8 mouse cellular contexts compared by ENCODE assay signal in the genomic region with DNA sequence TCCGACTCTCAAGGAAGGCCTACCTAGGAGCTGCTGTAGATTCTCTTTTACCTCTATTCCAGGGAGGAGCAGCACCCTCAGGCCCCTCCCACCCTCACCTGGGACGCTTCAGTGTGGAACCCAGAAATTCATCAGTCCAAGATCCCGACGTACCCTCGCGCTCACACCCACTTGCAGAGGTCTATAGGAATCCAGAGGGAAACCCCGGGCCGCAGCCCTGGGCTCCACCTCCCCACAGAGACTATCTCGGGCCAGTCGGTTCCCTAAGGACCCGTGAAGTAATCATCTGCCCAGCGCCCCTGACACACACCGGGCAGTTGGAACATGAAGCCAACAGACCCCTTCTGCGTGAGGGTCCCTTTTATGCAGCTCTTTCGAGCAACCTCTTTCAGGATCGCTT. TPM values are rescaled to one million over a fixed set of nuclear protein-coding genes. Genes with fewer than 3 reads are reported as not detected.
DNase-seq lines count a peak whose midpoint lies in the region; ATAC-seq and TF ChIP-seq lines count a peak whose summit lies in the region.

No protein-coding gene starts in this region.

- H3K27ac ChIP-seq in spleen, adult 2 months (ENCODE audit: insufficient read depth, low read length): peak overlapping the region; percentile 72
- H3K27ac ChIP-seq in midbrain, embryonic 11.5 days (ENCODE audit: low read depth, low read length): peak overlapping the region; percentile 77

- no peak for TF ChIP-seq POLR2A in spleen, adult 2 months (IDR thresholded peaks at IDR 0.05; ENCODE audit: low read depth, low read length)

- ATAC-seq in midbrain, embryonic 11.5 days (ENCODE audit: low FRiP score): peak; percentile 28
- ATAC-seq in megakaryocyte progenitor cell, adult 5-6 weeks (replicated peaks; ENCODE audit: poor library complexity): no peak

- H3K4me3 ChIP-seq in spleen, adult 2 months (ENCODE audit: extremely low read depth, insufficient read depth, insufficient read length): peak overlapping the region; percentile 86
- peak overlapping the region; percentile 72 for H3K4me3 ChIP-seq in midbrain, embryonic 11.5 days (ENCODE audit: low read depth, low read length)

- H3K9ac ChIP-seq in midbrain, embryonic 11.5 days (ENCODE audit: low read length): peak overlapping the region; percentile 93

- peaks cover 4% of the 10 kb centered on the region for H3K36me3 ChIP-seq in spleen, adult 2 months (ENCODE audit: control insufficient read depth, insufficient read depth, low read length)
- peaks cover 5% of the 10 kb centered on the region; the same call in 1 of the 2 replicates for H3K36me3 ChIP-seq in midbrain, embryonic 11.5 days (ENCODE audit: control insufficient read depth, insufficient read depth, low read length)

- peak overlapping the region; percentile 75 for H3K4me2 ChIP-seq in midbrain, embryonic 11.5 days

- no peaks in the 10 kb centered on the region for H3K9me3 ChIP-seq in midbrain, embryonic 11.5 days (ENCODE audit: control insufficient read depth, low read length)

- H3K27me3 ChIP-seq in spleen, adult 2 months (ENCODE audit: control insufficient read depth, insufficient read depth, low read length): no peaks in the 10 kb centered on the region
- no peaks in the 10 kb centered on the region for H3K27me3 ChIP-seq in midbrain, embryonic 11.5 days (ENCODE audit: control insufficient read depth, insufficient read depth, low read length)

- peak; percentile 19 for DNase-seq in adrenal gland, postnatal 25 days
- DNase-seq in adrenal gland, adult 18-20 months (ENCODE audit: low spot score in 2 of 2): no peak
- DNase-seq in spleen, adult 2 months (ENCODE audit: low read depth in 1 of 2, low spot score in 2 of 2): no peak
- no peak for DNase-seq in spleen, postnatal 14 days (ENCODE audit: low spot score in 2 of 2)
- peak; percentile 24 to 38 for DNase-seq in heart, postnatal 10 days
- DNase-seq in midbrain, embryonic 11.5 days (ENCODE audit: low spot score, missing footprints): no peak
- DNase-seq in right cerebral cortex, postnatal 36 days (ENCODE audit: low spot score in 2 of 2): no peak

- H3K4me1 ChIP-seq in spleen, adult 2 months (ENCODE audit: control insufficient read depth, insufficient read depth, insufficient read length): peaks cover 10% of the 10 kb centered on the region; the same call in 1 of the 2 replicates
- peaks cover 10% of the 10 kb centered on the region for H3K4me1 ChIP-seq in midbrain, embryonic 11.5 days (ENCODE audit: control insufficient read depth, insufficient read depth, low read length)

- intact Hi-C loops in heart, postnatal 10 days (cut with DNase I): no loop called here

- WGBS in spleen, adult 2 months: 6% methylated on average over 16 of the region's 16 CpGs
- 4% methylated on average over 16 of the region's 16 CpGs for WGBS in midbrain, embryonic 11.5 days

- TF ChIP-seq CTCF in spleen, adult 2 months (IDR thresholded peaks at IDR 0.05; ENCODE audit: extremely low read depth, insufficient read depth, insufficient read length, insufficient replicate concordance): no peak

RNA-seq across cellular contexts. Expression of a gene that starts 0.6 kb away (rescaled TPM):
- 35.6 and 58.9 TPM in 2 replicates for total RNA-seq in adrenal gland, postnatal 25 days (2021)
- total RNA-seq in adrenal gland, adult 18-20 months (2021): 10 to 100 TPM; 25.5 to 35.3 TPM
- polyA plus RNA-seq in spleen, adult 2 months (2012; rRNA removed): 56.7 and 72.5 TPM in 2 replicates
- 10 to 100 TPM; 12.2 to 15.0 TPM for total RNA-seq in heart, postnatal 10 days (2021)
- polyA plus RNA-seq in midbrain, embryonic 11.5 days (2014; fragmentation: Nextera tagmentation; extraction: Ambion mirVana): 34.0 and 36.1 TPM in 2 replicates
- total RNA-seq in megakaryocyte progenitor cell, adult 5-6 weeks (2015): 21.9 and 25.9 TPM in 2 replicates
- 13.5 and 16.3 TPM in 2 replicates for total RNA-seq in megakaryocyte progenitor cell, adult 5-6 weeks (2017)

RNA-seq across cellular contexts. Expression of a gene that starts 16.0 kb away (rescaled TPM):
- 0.57 and 1.3 TPM in 2 replicates for total RNA-seq in adrenal gland, postnatal 25 days (2021)
- total RNA-seq in adrenal gland, adult 18-20 months (2021): 1 to 10 TPM; 1.7 to 2.4 TPM
- polyA plus RNA-seq in spleen, adult 2 months (2012; rRNA removed): 0.08 and 0.11 TPM in 2 replicates
- total RNA-seq in heart, postnatal 10 days (2021): 1 to 10 TPM; 1.6 TPM
- 5.8 and 5.9 TPM in 2 replicates for polyA plus RNA-seq in midbrain, embryonic 11.5 days (2014; fragmentation: Nextera tagmentation; extraction: Ambion mirVana)
- total RNA-seq in megakaryocyte progenitor cell, adult 5-6 weeks (2015): not detected in 2 replicates
- total RNA-seq in megakaryocyte progenitor cell, adult 5-6 weeks (2017): not detected in 2 replicates

RNA-seq across cellular contexts. Expression of a gene that starts 21.3 kb away (rescaled TPM):
- total RNA-seq in adrenal gland, postnatal 25 days (2021): 629 and 681 TPM in 2 replicates
- 100 to 1,000 TPM; 677 to 814 TPM for total RNA-seq in adrenal gland, adult 18-20 months (2021)
- polyA plus RNA-seq in spleen, adult 2 months (2012; rRNA removed): 155 and 184 TPM in 2 replicates
- 100 to 1,000 TPM; 137 to 155 TPM for total RNA-seq in heart, postnatal 10 days (2021)
- 386 and 400 TPM in 2 replicates for polyA plus RNA-seq in midbrain, embryonic 11.5 days (2014; fragmentation: Nextera tagmentation; extraction: Ambion mirVana)
- total RNA-seq in megakaryocyte progenitor cell, adult 5-6 weeks (2015): 103 and 117 TPM in 2 replicates
- 508 and 513 TPM in 2 replicates for total RNA-seq in megakaryocyte progenitor cell, adult 5-6 weeks (2017)

RNA-seq across cellular contexts. Expression of a gene that starts 24.4 kb away (rescaled TPM):
- total RNA-seq in adrenal gland, postnatal 25 days (2021): 95.6 and 102 TPM in 2 replicates
- total RNA-seq in adrenal gland, adult 18-20 months (2021): 100 to 1,000 TPM; 104 to 105 TPM
- 66.2 and 89.4 TPM in 2 replicates for polyA plus RNA-seq in spleen, adult 2 months (2012; rRNA removed)
- 10 to 100 TPM; 53.3 to 59.8 TPM for total RNA-seq in heart, postnatal 10 days (2021)
- polyA plus RNA-seq in midbrain, embryonic 11.5 days (2014; fragmentation: Nextera tagmentation; extraction: Ambion mirVana): 31.2 and 31.9 TPM in 2 replicates
- total RNA-seq in megakaryocyte progenitor cell, adult 5-6 weeks (2015): 15.5 and 19.8 TPM in 2 replicates
- total RNA-seq in megakaryocyte progenitor cell, adult 5-6 weeks (2017): 4.4 and 5.3 TPM in 2 replicates

RNA-seq across cellular contexts. Expression of a gene that starts 30.5 kb away (rescaled TPM):
- 3.0 and 3.3 TPM in 2 replicates for total RNA-seq in adrenal gland, postnatal 25 days (2021)
- total RNA-seq in adrenal gland, adult 18-20 months (2021): 1 to 10 TPM; 1.1 to 1.4 TPM
- 20.4 and 31.0 TPM in 2 replicates for polyA plus RNA-seq in spleen, adult 2 months (2012; rRNA removed)
- total RNA-seq in heart, postnatal 10 days (2021): 1 to 10 TPM; 2.3 to 3.5 TPM
- 7.4 and 7.8 TPM in 2 replicates for polyA plus RNA-seq in midbrain, embryonic 11.5 days (2014; fragmentation: Nextera tagmentation; extraction: Ambion mirVana)
- 14.2 and 14.4 TPM in 2 replicates for total RNA-seq in megakaryocyte progenitor cell, adult 5-6 weeks (2015)
- total RNA-seq in megakaryocyte progenitor cell, adult 5-6 weeks (2017): 9.7 and 11.2 TPM in 2 replicates

Comparison
In these comparisons a context has a peak if more than half of its experiments do, and no peak if none do; other contexts are left out.
1. DNase-seq: peak in adrenal gland, postnatal 25 days (single experiment) and heart, postnatal 10 days (2 of 2); none in adrenal gland, adult 18-20 months (0 of 2), spleen, adult 2 months (0 of 2), spleen, postnatal 14 days (0 of 2), midbrain, embryonic 11.5 days (single experiment) and right cerebral cortex, postnatal 36 days (0 of 2).